Mouse (Mus musculus) Patski (cell line): Measurements from ENCODE around the gene Mcf2l. TPM values are rescaled to one million over a fixed set of nuclear protein-coding genes. Genes with fewer than 3 reads are reported as not detected.
A peak's percentile ranks its signal among the peaks of the same experiment; 100 is the strongest.

Experiments used
- ATAC-seq: fragments of 100-300 bp; one replicate; pipeline ENCODE4 v1.8.0; 2021
- CTCF ChIA-PET: fragments of 350-600 bp; sonication (Branson Sonifier 250); formaldehyde crosslinking; loops from one replicate; lab custom pipeline; 2022; ENCODE audit warnings: inconsistent platforms; lab: Charles Lee
- POLR2A ChIA-PET: fragments of 350-600 bp; sonication (Branson Sonifier 250); formaldehyde crosslinking; loops from one replicate; lab custom pipeline; 2022; ENCODE audit warnings: antibody characterized with exemption, inconsistent platforms; lab: Charles Lee
- DNase-seq: peaks from one replicate; pipeline ENCODE4 v3.0.0-alpha.2; 2011; ENCODE audit warnings: low read depth, low spot score
- H3K27me3 ChIP-seq: fragments of 371-371 bp; one replicate; pipeline ENCODE4 v1.5.1; 2021
- CTCF ChIP-seq: fragments of 100-300 bp; IDR thresholded peaks from one replicate; pipeline ENCODE4 v1.5.1; 2021
- in situ Hi-C: fragments of 300-500 bp; cut with MboI; formaldehyde crosslinking; loops from 3 replicates; pipeline ENCODE4 v1.11.1; 2018; ENCODE audit warnings: low pct_unique_long_range_greater_than_20kb, mixed read lengths
- polyA plus RNA-seq: library from polyadenylated mRNA; unstranded; gene quantifications from one replicate; pipeline ENCODE4 v1.2.3, GENCODE M21; 2021

Gene Mcf2l
- polyA plus RNA-seq, 1 experiment from 2014 or later: 6.8 TPM

GRCm38 (mm10) chr8:12906597-12906996 is 33.0 kb downstream of the Mcf2l start:
- TF ChIP-seq CTCF: no peak
- DNase-seq: no peak
- in situ Hi-C loops: no loop called here
- ChIA-PET POLR2A (no interaction called here), CTCF (interaction anchor here (1.7 kb wide), 1 partner anchor 12 kb away, joined by 5 read pairs; no protein-coding TSS in a partner anchor)
- H3K27me3 ChIP-seq: no peaks in the 10 kb centered on the region
- ATAC-seq: no peak

- no peaks in the 10 kb centered on the region for H3K27me3 ChIP-seq
- DNase-seq (no peak), ATAC-seq (no peak)
- TF ChIP-seq CTCF: no peak
- in situ Hi-C loops: no loop called here
- POLR2A ChIA-PET: no interaction called here
- CTCF ChIA-PET: interaction anchor here (1.2 to 1.7 kb wide), 2 partner anchors 11 kb away, joined by 4 to 5 read pairs; no protein-coding TSS in a partner anchor
Measured at GRCm38 (mm10) chr8:12907730-12908129, 34.1 kb downstream of the Mcf2l start.

- CTCF ChIA-PET: interaction anchor here (1.6 kb wide), 1 partner anchor 15 kb away, joined by 9 read pairs; no protein-coding TSS in a partner anchor
- ATAC-seq (peak; percentile 65), DNase-seq (peak; percentile 27)
- in situ Hi-C loops: no loop called here
- TF ChIP-seq CTCF: no peak
- POLR2A ChIA-PET: no interaction called here
- no peaks in the 10 kb centered on the region for H3K27me3 ChIP-seq
Measured at GRCm38 (mm10) chr8:12912011-12912410, 38.4 kb downstream of the Mcf2l start.

- ChIA-PET CTCF (no interaction called here), POLR2A (no interaction called here)
- ATAC-seq (no peak), DNase-seq (no peak)
- in situ Hi-C loops: no loop called here
- no peak for TF ChIP-seq CTCF
- no peaks in the 10 kb centered on the region for H3K27me3 ChIP-seq
Measured at GRCm38 (mm10) chr8:12915187-12916006, 41.8 kb downstream of the Mcf2l start.

GRCm38 (mm10) chr8:12916156-12916900 is 42.7 kb downstream of the Mcf2l start:
- POLR2A ChIA-PET: no interaction called here
- H3K27me3 ChIP-seq: no peaks in the 10 kb centered on the region
- TF ChIP-seq CTCF: no peak
- CTCF ChIA-PET: no interaction called here
- no peak for ATAC-seq
- in situ Hi-C loops: no loop called here
- no peak for DNase-seq

GRCm38 (mm10) chr8:12917029-12917428 is 43.4 kb downstream of the Mcf2l start:
- in situ Hi-C loops: no loop called here
- POLR2A ChIA-PET: no interaction called here
- DNase-seq (no peak), ATAC-seq (no peak)
- H3K27me3 ChIP-seq: no peaks in the 10 kb centered on the region
- CTCF ChIA-PET: no interaction called here
- no peak for TF ChIP-seq CTCF

- TF ChIP-seq CTCF: no peak
- CTCF ChIA-PET: interaction anchor here (1.6 to 3.0 kb wide), 3 partner anchors 10 to 21 kb away, joined by 5 to 11 read pairs (median 6); no protein-coding TSS in a partner anchor
- in situ Hi-C loops: no loop called here
- no peak for DNase-seq
- no peaks in the 10 kb centered on the region for H3K27me3 ChIP-seq
- no peak for ATAC-seq
- POLR2A ChIA-PET: no interaction called here
Measured at GRCm38 (mm10) chr8:12917831-12918230, 44.2 kb downstream of the Mcf2l start.

GRCm38 (mm10) chr8:12920599-12920998 is 47.0 kb downstream of the Mcf2l start:
- POLR2A ChIA-PET: interaction anchor here (1.8 kb wide), 1 partner anchor 9 kb away, joined by 5 read pairs; no protein-coding TSS in a partner anchor

GRCm38 (mm10) chr8:12925051-12925450 is 51.4 kb downstream of the Mcf2l start:
- no peak for DNase-seq
- no peak for ATAC-seq
- in situ Hi-C loops: no loop called here
- CTCF ChIA-PET: interaction anchor here (1.3 kb wide), 1 partner anchor 28 kb away, joined by 4 read pairs; no protein-coding TSS in a partner anchor
- POLR2A ChIA-PET: no interaction called here
- H3K27me3 ChIP-seq: no peaks in the 10 kb centered on the region
- no peak for TF ChIP-seq CTCF

More at GRCm38 (mm10) chr8:12920599-12920998, 47.0 kb downstream of the Mcf2l start:
- in situ Hi-C loops: no loop called here
- CTCF ChIA-PET: interaction anchor here (3.0 kb wide), 1 partner anchor 24 kb away, joined by 11 read pairs; no protein-coding TSS in a partner anchor
- no peak for TF ChIP-seq CTCF
- no peak for ATAC-seq
- H3K27me3 ChIP-seq: no peaks in the 10 kb centered on the region
- DNase-seq: no peak

GRCm38 (mm10) chr8:12925941-12926381 is 52.4 kb downstream of the Mcf2l start:
- POLR2A ChIA-PET: no interaction called here
- CTCF ChIA-PET: no interaction called here
- TF ChIP-seq CTCF: no peak
- in situ Hi-C loops: no loop called here
- DNase-seq (no peak), ATAC-seq (no peak)
- H3K27me3 ChIP-seq: no peaks in the 10 kb centered on the region
